Mouse (Mus musculus) embryonic facial prominence, embryonic 14.5 days (tissue): ENCODE data around the gene Cntnap1. TPM values are rescaled to one million over a fixed set of nuclear protein-coding genes. Genes with fewer than 3 reads are reported as not detected.

ENCODE experiments used
- ATAC-seq: fragments of 200-750 bp; cut with Nextera tagmentation; 2 replicates; pipeline ENCODE4 v1.8.0; 2017; ENCODE audit warnings: low read depth, moderate number of reproducible peaks, moderate TSS enrichment
- DNase-seq: peaks from one replicate; pipeline ENCODE4 v3.0.0-alpha.2; 2015; ENCODE audit warnings: low spot score
- H3K27ac ChIP-seq: fragments of 300-500 bp; sonication (generic); replicated peaks from 2 replicates; pipeline ENCODE4 v1.5.1; 2014; ENCODE audit warnings: low read depth, mild to moderate bottlenecking, low read length, moderate library complexity
- H3K27me3 ChIP-seq: fragments of 300-500 bp; sonication (generic); replicated peaks from 2 replicates; pipeline ENCODE4 v1.6.1; 2014; ENCODE audit warnings: low read length; ENCODE audit not compliant: control insufficient read depth, insufficient read depth
- H3K36me3 ChIP-seq: fragments of 300-500 bp; sonication (generic); 2 replicates; pipeline ENCODE4 v1.6.1; 2014; ENCODE audit warnings: low read length, mixed read lengths; ENCODE audit not compliant: control insufficient read depth, insufficient read depth
- H3K4me1 ChIP-seq: fragments of 300-500 bp; sonication (generic); 2 replicates; pipeline ENCODE4 v1.6.1; 2014; ENCODE audit warnings: antibody characterized with exemption, low read length; ENCODE audit not compliant: control insufficient read depth, insufficient read depth
- H3K4me2 ChIP-seq: fragments of 300-500 bp; sonication (generic); 2 replicates; pipeline ENCODE4 v1.6.1; 2014; ENCODE audit warnings: low read depth, mild to moderate bottlenecking, low read length, moderate library complexity, mixed read lengths
- H3K4me3 ChIP-seq: fragments of 300-500 bp; sonication (generic); 2 replicates; pipeline ENCODE4 v1.5.1; 2014; ENCODE audit warnings: low read depth, mild to moderate bottlenecking, low read length
- H3K9ac ChIP-seq: fragments of 300-500 bp; sonication (generic); 2 replicates; pipeline ENCODE4 v1.6.1; 2014; ENCODE audit warnings: low read depth, mild to moderate bottlenecking, low read length, moderate library complexity, mixed read lengths
- H3K9me3 ChIP-seq: fragments of 300-500 bp; sonication (generic); 2 replicates; pipeline ENCODE4 v1.6.1; 2016; ENCODE audit warnings: low read length; ENCODE audit not compliant: control insufficient read depth
- WGBS: fragments of 180-500 bp; shearing (Covaris S2); extraction: QIAGEN DNeasy Blood & Tissue Kit; methylation state at CpG from one replicate; pipeline ENCODE4 v1.1.7; 2014; 5-methylcytosine and 5-hydroxymethylcytosine counted together
- polyA plus RNA-seq: library from polyadenylated mRNA; unstranded; fragments of >200 nt; fragmentation: Nextera tagmentation; extraction: Ambion mirVana; gene quantifications from 2 replicates; pipeline ENCODE4 v1.2.1, GENCODE M21; 2014

Cntnap1 gene
- polyA plus RNA-seq, 1 experiment from 2014 or later: 1.9 TPM

- Histone ChIP-seq H3K4me3 (no peak overlapping the region), H3K27ac (0 out of 2 replicates have a peak overlapping the region, but pooled peaks have one; percentile 3), H3K4me1 (peaks cover 18% of the 10 kb centered on the region), H3K9me3 (no peaks in the 10 kb centered on the region), H3K9ac (no peak overlapping the region; the same call in 1 of the 2 replicates), H3K27me3 (no peaks in the 10 kb centered on the region), H3K4me2 (no peak overlapping the region), H3K36me3 (peaks cover 39% of the 10 kb centered on the region)
- WGBS: 54% methylated on average over 17 of the region's 17 CpGs
- ATAC-seq (no peak), DNase-seq (peak; percentile 23)
These were observed 20.9 kb downstream of the Cntnap1 start for GRCm38 (mm10) chr11:101190913-101191907.

GRCm38 (mm10) chr11:101191919-101192470 is 21.7 kb downstream of the Cntnap1 start:
- ATAC-seq: no peak
- Histone ChIP-seq H3K4me3 (no peak overlapping the region), H3K27me3 (no peaks in the 10 kb centered on the region), H3K27ac (no peak overlapping the region), H3K9ac (no peak overlapping the region), H3K4me2 (no peak overlapping the region), H3K36me3 (peaks cover 46% of the 10 kb centered on the region), H3K4me1 (peaks cover 18% of the 10 kb centered on the region), H3K9me3 (no peaks in the 10 kb centered on the region)
- DNase-seq: no peak
- WGBS: 64% methylated on average over 4 of the region's 4 CpGs

- Histone ChIP-seq H3K4me2 (no peak overlapping the region), H3K36me3 (peaks cover 51% of the 10 kb centered on the region), H3K27me3 (no peaks in the 10 kb centered on the region), H3K9me3 (no peaks in the 10 kb centered on the region), H3K9ac (no peak overlapping the region), H3K4me1 (peaks cover 18% of the 10 kb centered on the region), H3K4me3 (no peak overlapping the region), H3K27ac (no peak overlapping the region)
- no peak for ATAC-seq
- DNase-seq: no peak
- 86% methylated on average over 6 of the region's 6 CpGs for WGBS
These were observed 22.3 kb downstream of the Cntnap1 start for GRCm38 (mm10) chr11:101192646-101193045.

- peaks cover 18% of the 10 kb centered on the region for H3K4me1 ChIP-seq
- DNase-seq: no peak
- no peaks in the 10 kb centered on the region for H3K9me3 ChIP-seq
- no peak overlapping the region for H3K4me2 ChIP-seq
- peaks cover 56% of the 10 kb centered on the region for H3K36me3 ChIP-seq
- H3K9ac ChIP-seq: no peak overlapping the region
- no peaks in the 10 kb centered on the region for H3K27me3 ChIP-seq
- ATAC-seq: no peak
- no peak overlapping the region for H3K27ac ChIP-seq
- no peak overlapping the region for H3K4me3 ChIP-seq
- WGBS: 84% methylated on average over 7 of the region's 7 CpGs
These were observed 22.8 kb downstream of the Cntnap1 start for GRCm38 (mm10) chr11:101193076-101193475.

GRCm38 (mm10) chr11:101194137-101194536 is 23.8 kb downstream of the Cntnap1 start:
- H3K36me3 ChIP-seq: peaks cover 66% of the 10 kb centered on the region
- no peak overlapping the region for H3K27ac ChIP-seq
- WGBS: 77% methylated on average over 5 of the region's 5 CpGs

GRCm38 (mm10) chr11:101194643-101195042 is 24.3 kb downstream of the Cntnap1 start:
- Histone ChIP-seq H3K4me1 (peaks cover 13% of the 10 kb centered on the region), H3K27ac (no peak overlapping the region), H3K36me3 (peaks cover 71% of the 10 kb centered on the region), H3K9ac (no peak overlapping the region), H3K4me3 (no peak overlapping the region), H3K4me2 (no peak overlapping the region), H3K27me3 (no peaks in the 10 kb centered on the region), H3K9me3 (no peaks in the 10 kb centered on the region)
- ATAC-seq (no peak), DNase-seq (no peak)
- WGBS: 65% methylated on average over 6 of the region's 6 CpGs

More at GRCm38 (mm10) chr11:101194137-101194536, 23.8 kb downstream of the Cntnap1 start:
- DNase-seq (no peak), ATAC-seq (no peak)
- Histone ChIP-seq H3K4me3 (no peak overlapping the region), H3K27me3 (no peaks in the 10 kb centered on the region), H3K4me2 (no peak overlapping the region), H3K9ac (no peak overlapping the region), H3K4me1 (peaks cover 18% of the 10 kb centered on the region), H3K9me3 (no peaks in the 10 kb centered on the region)

- Histone ChIP-seq H3K9ac (no peak overlapping the region), H3K36me3 (peaks cover 76% of the 10 kb centered on the region), H3K4me1 (peaks cover 8% of the 10 kb centered on the region), H3K4me3 (no peak overlapping the region), H3K4me2 (no peak overlapping the region), H3K9me3 (no peaks in the 10 kb centered on the region), H3K27ac (no peak overlapping the region), H3K27me3 (no peaks in the 10 kb centered on the region)
- DNase-seq: no peak
- ATAC-seq: no peak
- 86% methylated on average over 1 of the region's 1 CpGs for WGBS
These were observed 24.8 kb downstream of the Cntnap1 start for GRCm38 (mm10) chr11:101195101-101195500.

GRCm38 (mm10) chr11:101195571-101195970 is 25.2 kb downstream of the Cntnap1 start:
- H3K4me1 ChIP-seq: peaks cover 3% of the 10 kb centered on the region; the same call in 1 of the 2 replicates
- ATAC-seq (no peak), DNase-seq (no peak)
- WGBS: 85% methylated on average over 8 of the region's 8 CpGs
- H3K27ac ChIP-seq: no peak overlapping the region
- no peak overlapping the region for H3K4me2 ChIP-seq
- no peaks in the 10 kb centered on the region for H3K27me3 ChIP-seq
- H3K4me3 ChIP-seq: no peak overlapping the region
- H3K9me3 ChIP-seq: no peaks in the 10 kb centered on the region
- peaks cover 81% of the 10 kb centered on the region for H3K36me3 ChIP-seq
- no peak overlapping the region for H3K9ac ChIP-seq
